Mouse (Mus musculus) thymus, adult 2 months (tissue): ENCODE measurements around the gene Zbtb2. TPM values are rescaled to one million over a fixed set of nuclear protein-coding genes. Genes with fewer than 3 reads are reported as not detected.
A peak's percentile ranks its signal among the peaks of the same experiment; 100 is the strongest.

Source experiments
- DNase-seq: peaks from one replicate; pipeline ENCODE4 v3.0.0; 2021
- H3K27ac ChIP-seq: fragments of 200-500 bp; 2 replicates; pipeline ENCODE4 v1.5.1; 2012; ENCODE audit warnings: low read length, control low read depth; ENCODE audit not compliant: control insufficient read depth, insufficient read depth
- H3K27me3 ChIP-seq: fragments of 200-500 bp; 2 replicates; pipeline ENCODE4 v1.6.1; 2012; ENCODE audit warnings: mild to moderate bottlenecking, low read length, moderate library complexity, mixed read lengths; ENCODE audit not compliant: control insufficient read depth, insufficient read depth
- H3K36me3 ChIP-seq: fragments of 200-500 bp; 2 replicates; pipeline ENCODE4 v1.6.1; 2012; ENCODE audit warnings: mild to moderate bottlenecking, low read length, moderate library complexity; ENCODE audit not compliant: control insufficient read depth, insufficient read depth
- H3K4me1 ChIP-seq: fragments of 200-500 bp; replicated peaks from 2 replicates; pipeline ENCODE4 v1.6.1; 2012; ENCODE audit warnings: low read length; ENCODE audit not compliant: control insufficient read depth, insufficient read depth
- H3K4me3 ChIP-seq: fragments of 200-500 bp; 2 replicates; pipeline ENCODE4 v1.5.1; 2012; ENCODE audit warnings: mild to moderate bottlenecking, low read length, control low read depth, moderate library complexity; ENCODE audit not compliant: control insufficient read depth, insufficient read depth
- CTCF ChIP-seq: fragments of 200-500 bp; IDR thresholded peaks from 2 replicates; pipeline ENCODE4 v1.5.1; 2012; ENCODE audit warnings: mild to moderate bottlenecking, control low read depth, low read length, moderate library complexity, borderline replicate concordance; ENCODE audit not compliant: control insufficient read depth, poor library complexity, insufficient read depth; ENCODE audit errors: extremely low read depth
- POLR2A ChIP-seq: fragments of 200-500 bp; IDR thresholded peaks from 2 replicates; pipeline ENCODE4 v1.6.1; 2012; ENCODE audit warnings: mild to moderate bottlenecking, low read length, control low read depth, moderate library complexity; ENCODE audit not compliant: control insufficient read depth, poor library complexity, insufficient read depth; ENCODE audit errors: extremely low read depth
- WGBS: fragments of 180-500 bp; shearing (Covaris S2); methylation state at CpG from one replicate; pipeline ENCODE4 v1.1.7; 2018; 5-methylcytosine and 5-hydroxymethylcytosine counted together
- polyA plus RNA-seq: library from polyadenylated mRNA; depleted of rRNA; stranded (reverse); fragments of >200 nt; gene quantifications from 2 replicates; pipeline ENCODE4 v1.2.3, GENCODE M21; 2012

Zbtb2 gene
- polyA plus RNA-seq, 1 experiment: 32.8 TPM

- Histone ChIP-seq H3K36me3 (no peaks in the 10 kb centered on the region), H3K27me3 (no peaks in the 10 kb centered on the region), H3K4me1 (peaks cover 20% of the 10 kb centered on the region), H3K27ac (peak overlapping the region; percentile 93), H3K4me3 (peak overlapping the region; percentile 73)
- under 1% methylated on average over 88 of the region's 133 CpGs for WGBS
- TF ChIP-seq CTCF (0 out of 2 replicates have a peak, but pooled peaks have one; percentile 31), POLR2A (peak; percentile 78)
- peak; percentile 91 for DNase-seq
Measured at GRCm38 (mm10) chr10:4386609-4387591, 1.0 kb downstream of the Zbtb2 start.

GRCm38 (mm10) chr10:4384244-4384643, 3.7 kb downstream of the Zbtb2 start:
- WGBS: 95% methylated on average over 7 of the region's 7 CpGs
- no peak overlapping the region for H3K27ac ChIP-seq
- TF ChIP-seq POLR2A: no peak
- TF ChIP-seq CTCF: no peak
- H3K27me3 ChIP-seq: no peaks in the 10 kb centered on the region
- H3K4me3 ChIP-seq: no peak overlapping the region
- no peaks in the 10 kb centered on the region for H3K36me3 ChIP-seq
- DNase-seq: no peak
- H3K4me1 ChIP-seq: peaks cover 8% of the 10 kb centered on the region

GRCm38 (mm10) chr10:4380748-4381147, 7.2 kb downstream of the Zbtb2 start:
- Histone ChIP-seq H3K27ac (no peak overlapping the region), H3K27me3 (no peaks in the 10 kb centered on the region), H3K4me3 (no peak overlapping the region), H3K36me3 (no peaks in the 10 kb centered on the region), H3K4me1 (no peaks in the 10 kb centered on the region; the same call in 1 of the 2 replicates)
- TF ChIP-seq CTCF: no peak
- no peak for TF ChIP-seq POLR2A
- no peak for DNase-seq
- WGBS: 97% methylated on average over 5 of the region's 5 CpGs

- TF ChIP-seq CTCF: no peak
- Histone ChIP-seq H3K4me1 (no peaks in the 10 kb centered on the region; the same call in 1 of the 2 replicates), H3K36me3 (peaks cover 5% of the 10 kb centered on the region), H3K27me3 (no peaks in the 10 kb centered on the region), H3K27ac (no peak overlapping the region), H3K4me3 (no peak overlapping the region)
- 92% methylated on average over 7 of the region's 7 CpGs for WGBS
- no peak for DNase-seq
Measured at GRCm38 (mm10) chr10:4376931-4377330, 11.0 kb downstream of the Zbtb2 start.

GRCm38 (mm10) chr10:4376461-4376860, 11.4 kb downstream of the Zbtb2 start:
- TF ChIP-seq CTCF (no peak), POLR2A (no peak)
- H3K27ac ChIP-seq: no peak overlapping the region
- no peaks in the 10 kb centered on the region; the same call in 1 of the 2 replicates for H3K4me1 ChIP-seq
- no peak overlapping the region for H3K4me3 ChIP-seq
- no peak for DNase-seq
- no peaks in the 10 kb centered on the region for H3K27me3 ChIP-seq
- H3K36me3 ChIP-seq: peaks cover 7% of the 10 kb centered on the region
- 91% methylated on average over 7 of the region's 7 CpGs for WGBS

- no peaks in the 10 kb centered on the region; the same call in 1 of the 2 replicates for H3K4me1 ChIP-seq
- H3K36me3 ChIP-seq: peaks cover 12% of the 10 kb centered on the region
- no peak for DNase-seq
- H3K4me3 ChIP-seq: no peak overlapping the region
- 92% methylated on average over 7 of the region's 7 CpGs for WGBS
- H3K27ac ChIP-seq: no peak overlapping the region
- TF ChIP-seq CTCF (no peak), POLR2A (no peak)
- H3K27me3 ChIP-seq: no peaks in the 10 kb centered on the region
Measured at GRCm38 (mm10) chr10:4375267-4375666, 12.6 kb downstream of the Zbtb2 start.

GRCm38 (mm10) chr10:4374734-4375133, 13.2 kb downstream of the Zbtb2 start:
- DNase-seq: no peak
- WGBS: 94% methylated on average over 4 of the region's 4 CpGs
- Histone ChIP-seq H3K4me3 (no peak overlapping the region), H3K27ac (no peak overlapping the region), H3K27me3 (no peaks in the 10 kb centered on the region), H3K4me1 (peaks cover 3% of the 10 kb centered on the region; the same call in 1 of the 2 replicates), H3K36me3 (peaks cover 15% of the 10 kb centered on the region)
- no peak for TF ChIP-seq POLR2A
- no peak for TF ChIP-seq CTCF
